Mouse (Mus musculus): Measurements from ENCODE around the gene Tekt5. TPM values are rescaled to one million over a fixed set of nuclear protein-coding genes. Genes with fewer than 3 reads are reported as not detected.

Gene Tekt5
- polyA plus RNA-seq, 1 experiment from 2014 or later: 1.6 TPM

- no peak for DNase-seq (ENCODE audit: low spot score)
Observed at GRCm38 (mm10) chr16:10337422-10338197, 57.7 kb downstream of the Tekt5 start.

DNA sequence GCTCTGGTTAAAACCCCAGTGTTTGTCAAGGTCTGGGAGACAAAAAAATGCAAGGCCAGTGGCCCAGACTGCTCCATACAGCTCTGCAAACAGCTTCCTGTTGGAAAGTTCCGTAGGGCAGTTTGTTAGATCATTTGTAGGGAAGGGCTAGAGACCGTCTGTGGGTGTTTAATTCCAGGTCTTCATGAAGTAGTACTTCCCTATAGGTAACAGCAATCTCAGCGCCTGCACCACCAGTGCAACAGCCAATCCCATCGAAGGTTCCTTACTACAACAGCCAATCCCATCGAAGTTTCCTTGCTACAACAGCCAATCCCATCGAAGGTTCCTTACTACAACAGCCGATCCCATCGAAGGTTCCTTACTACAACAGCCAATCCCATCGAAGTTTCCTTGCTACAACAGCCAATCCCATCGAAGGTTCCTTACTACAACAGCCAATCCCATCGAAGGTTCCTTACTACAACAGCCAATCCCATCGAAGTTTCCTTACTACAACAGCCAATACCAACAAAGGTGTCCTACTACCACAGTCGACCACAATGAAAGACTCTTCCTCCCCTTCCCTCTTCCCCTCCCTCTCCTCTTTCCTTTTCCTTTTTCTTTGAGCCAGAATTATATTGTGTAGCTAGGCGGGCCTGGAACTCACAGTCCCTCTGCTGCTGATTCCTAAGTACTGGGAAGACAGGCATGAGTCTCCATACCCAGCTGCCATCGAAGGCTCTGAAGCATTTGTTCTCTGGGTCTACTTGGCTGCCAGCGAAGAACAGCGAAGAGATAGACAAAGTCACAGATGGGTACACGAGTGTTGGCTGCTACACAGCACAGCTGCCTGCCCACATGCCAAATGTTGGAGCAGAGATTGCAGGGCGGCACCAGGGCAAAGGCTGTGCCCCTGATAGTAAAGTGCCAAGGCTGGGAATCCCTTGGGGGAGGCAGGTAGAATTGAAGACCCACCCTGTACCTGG, 58.6 kb downstream of the Tekt5 start:
- DNase-seq (ENCODE audit: low spot score): no peak

DNA sequence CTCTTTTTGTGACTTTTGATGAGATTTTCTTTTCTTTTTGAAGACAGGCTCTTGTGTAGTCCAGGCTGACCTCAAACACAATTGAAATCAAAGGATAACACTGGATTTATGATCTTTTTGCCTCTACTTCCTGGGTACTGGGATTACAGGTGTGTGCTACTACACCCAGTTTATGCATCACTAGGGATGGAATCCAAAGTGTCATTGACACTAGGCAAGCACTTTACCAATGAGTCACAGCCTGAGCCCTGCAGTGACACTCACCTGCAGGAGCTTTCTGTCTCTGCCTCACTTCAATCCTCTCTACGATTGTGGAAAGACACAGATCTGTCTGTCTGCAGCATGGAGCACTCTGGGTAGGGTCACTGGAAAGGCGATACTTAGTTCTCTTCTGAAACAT, 59.3 kb downstream of the Tekt5 start:
- no peak for DNase-seq (ENCODE audit: low spot score)

DNA sequence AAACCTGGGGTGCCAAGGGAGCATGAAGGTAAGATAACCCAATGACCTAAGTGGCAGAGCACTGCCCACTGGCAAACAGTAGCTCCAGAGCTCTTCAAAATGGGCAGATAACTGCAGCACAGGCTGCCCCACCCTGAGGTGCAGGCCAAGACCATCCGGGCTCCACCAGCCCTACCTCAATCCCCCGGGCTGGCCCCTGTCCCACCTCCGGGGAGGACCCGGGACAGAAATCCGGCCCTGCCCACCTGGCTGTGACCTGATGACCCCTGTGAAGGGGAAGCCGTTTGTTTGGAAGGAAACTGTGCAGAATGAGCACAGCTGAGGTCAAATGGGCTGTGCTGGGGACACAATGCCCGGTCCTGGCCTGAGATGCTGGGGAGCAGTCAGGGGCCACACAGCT, 62.6 kb downstream of the Tekt5 start:
- DNase-seq (ENCODE audit: low spot score): no peak

DNA sequence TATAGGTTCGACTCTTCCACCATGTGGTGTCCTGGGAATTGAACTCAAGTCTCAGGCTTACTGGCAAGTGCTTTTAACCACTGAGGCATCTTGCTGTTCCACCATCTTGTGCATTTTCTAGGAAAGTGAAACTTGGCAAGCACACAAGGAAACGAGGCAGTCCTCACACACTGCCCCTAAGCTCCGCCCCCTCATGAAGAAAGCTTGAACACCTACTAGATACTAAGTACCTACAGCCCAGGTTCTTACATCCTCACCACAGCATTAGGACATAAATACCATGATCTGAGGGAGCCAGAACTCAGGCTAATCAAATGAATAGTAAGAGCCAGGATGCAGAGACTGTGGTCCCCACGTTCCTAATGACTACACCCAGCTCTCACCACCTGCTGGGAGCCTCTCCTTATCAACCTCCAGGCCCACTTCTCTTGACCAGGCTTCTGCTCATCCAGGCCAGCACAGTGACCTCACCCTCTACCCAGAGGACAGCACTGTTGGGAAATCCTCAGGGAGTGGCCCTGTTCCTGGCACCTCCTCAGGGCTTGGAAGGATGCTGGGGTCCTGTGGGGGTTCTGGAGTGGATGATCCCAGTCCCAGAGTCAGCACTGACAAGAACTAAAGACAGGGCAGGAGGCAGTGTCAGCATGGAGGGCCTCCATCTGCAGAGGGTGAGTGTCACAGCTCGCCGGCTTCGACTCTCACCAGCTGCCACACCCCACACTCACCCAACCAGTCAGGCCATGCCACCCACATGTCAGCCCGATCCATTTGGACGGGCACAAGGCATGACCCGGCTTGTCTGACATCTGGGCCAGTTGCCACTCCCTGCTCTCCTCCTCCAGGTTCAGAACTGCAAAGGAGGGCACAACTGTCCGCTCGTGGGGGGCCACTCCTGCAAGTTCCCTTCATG, 64.4 kb downstream of the Tekt5 start:
- no peak for DNase-seq (ENCODE audit: low spot score)

DNA sequence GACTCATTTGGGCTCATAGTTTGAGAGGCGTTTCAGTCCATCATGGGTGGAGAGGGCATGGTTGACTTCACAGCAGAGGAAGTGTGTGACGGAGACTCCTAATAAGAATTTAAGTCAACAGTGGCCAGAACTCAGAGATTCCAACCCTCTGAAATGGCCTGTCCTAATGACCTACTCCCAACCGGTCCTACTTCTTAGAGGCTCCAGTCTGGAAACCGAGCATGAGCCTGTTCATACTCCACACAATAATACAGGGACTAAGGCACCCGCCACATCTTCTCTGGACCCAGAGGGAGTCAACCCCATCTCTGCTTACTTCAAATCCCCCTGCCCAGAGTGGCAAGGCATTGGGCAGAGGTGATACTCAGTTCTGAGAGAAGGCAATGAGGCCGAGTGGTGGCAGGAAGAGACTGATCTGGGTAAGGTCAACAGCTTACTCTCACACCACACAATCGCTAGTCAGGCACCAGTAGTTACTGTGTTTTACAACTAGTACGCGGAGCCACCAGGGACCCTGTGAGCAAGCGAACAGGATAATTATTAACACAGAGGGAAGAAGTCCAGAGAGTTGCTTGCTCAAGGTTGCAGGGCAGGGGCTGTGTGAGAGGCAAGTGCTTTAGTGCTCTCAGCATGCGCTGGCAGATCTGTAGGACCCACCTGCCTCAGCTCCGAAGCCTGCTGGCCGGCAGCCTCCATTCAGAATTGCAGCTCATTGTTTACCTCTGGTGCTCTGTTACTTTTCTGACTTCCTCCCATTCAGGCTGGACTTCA, 67.5 kb downstream of the Tekt5 start:
- DNase-seq (ENCODE audit: low spot score): no peak

DNA sequence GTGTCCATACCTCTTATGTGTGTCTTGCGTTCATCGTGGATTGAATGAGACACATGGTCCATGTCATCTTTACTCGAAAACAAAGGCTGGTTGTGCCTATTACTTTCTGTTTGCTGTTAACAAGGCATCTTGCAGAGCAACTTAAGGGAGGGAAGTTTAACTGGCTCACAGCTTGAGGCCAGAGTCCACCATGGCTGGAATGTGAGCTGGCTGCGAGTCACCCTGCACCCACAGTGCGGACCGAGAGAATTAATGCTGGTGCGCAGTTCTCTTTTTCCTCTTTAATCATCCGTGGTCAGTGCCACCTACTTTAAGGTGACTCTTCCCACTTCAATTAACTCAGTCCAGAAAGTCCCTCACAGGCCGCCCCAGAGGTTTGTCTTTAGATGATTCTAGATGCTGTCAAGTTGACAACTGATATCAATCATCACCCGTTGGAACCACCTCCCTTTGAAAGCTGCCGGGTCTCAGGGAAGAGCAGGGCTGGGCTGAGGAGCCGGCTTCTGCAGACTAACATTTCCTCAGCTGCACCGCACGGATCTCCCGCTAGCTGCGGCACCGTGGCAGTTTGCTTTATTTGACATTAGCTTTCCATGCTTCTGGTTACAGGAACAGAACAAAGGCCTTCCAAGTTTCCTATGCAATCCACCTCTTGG, 75.2 kb downstream of the Tekt5 start:
- no peak for DNase-seq (ENCODE audit: low spot score)

- no peak for DNase-seq (ENCODE audit: low spot score)
Observed at GRCm38 (mm10) chr16:10317197-10317544, 78.1 kb downstream of the Tekt5 start.

DNA sequence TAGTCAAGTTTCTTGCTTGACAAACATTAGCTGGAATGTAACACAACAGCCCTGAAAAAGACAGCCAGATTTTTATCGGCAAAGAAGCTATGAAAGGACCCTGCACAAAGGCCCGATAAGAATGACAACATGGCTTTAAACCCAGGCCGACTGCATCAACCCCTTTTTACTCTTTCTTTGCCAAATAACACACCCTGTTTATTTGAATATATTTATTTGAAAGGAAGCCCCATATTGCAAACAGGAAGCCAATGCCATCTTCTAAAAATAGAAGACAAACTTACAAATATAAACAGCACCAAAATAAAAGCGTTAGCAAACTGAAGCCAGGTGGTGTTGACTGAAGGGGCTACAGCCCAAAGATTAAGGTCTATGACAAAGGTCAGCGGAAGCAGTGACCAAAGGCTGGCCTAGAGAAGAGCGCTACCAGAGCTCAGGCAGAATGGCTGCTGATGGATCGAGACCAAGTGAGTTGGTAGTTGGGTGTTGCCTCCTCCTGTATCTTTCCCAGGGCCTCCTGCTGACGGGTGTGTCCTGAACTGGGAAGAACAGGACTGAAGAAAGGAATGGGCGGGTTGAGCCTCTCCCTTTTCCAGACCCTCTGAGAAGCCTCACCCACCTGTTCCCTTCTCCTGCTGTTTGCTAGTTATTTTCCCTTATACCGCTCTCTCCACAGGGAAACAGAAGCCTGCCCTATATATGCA, 78.6 kb downstream of the Tekt5 start:
- DNase-seq (ENCODE audit: low spot score): no peak

DNA sequence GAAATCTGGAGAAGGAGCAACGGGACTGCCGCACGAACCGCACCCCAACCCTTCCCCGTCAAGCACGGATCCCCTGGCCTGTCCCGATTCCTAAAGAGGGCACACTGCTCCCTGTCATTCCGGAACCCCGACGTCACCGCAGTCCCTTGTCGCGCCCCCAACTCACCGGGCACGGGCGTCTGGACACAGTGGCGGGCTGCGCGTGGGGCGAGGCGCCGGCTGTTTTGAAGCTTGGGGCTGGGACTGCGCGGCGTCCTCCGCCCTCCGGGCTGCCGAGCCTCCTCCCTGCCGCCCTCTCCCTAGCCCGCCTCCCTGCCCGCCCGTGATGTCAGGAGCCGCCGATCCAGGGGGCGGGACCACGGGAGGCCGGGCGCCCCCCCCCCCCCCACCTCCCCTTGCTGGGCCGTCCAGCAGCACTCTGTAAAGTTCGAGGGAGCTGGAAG, 81.6 kb downstream of the Tekt5 start, which contains the start of gene Emp2:
Gene Emp2 (minus strand): TSS at position 323 of the 443 bp plus-strand sequence.
- DNase-seq (ENCODE audit: low spot score): no peak

GRCm38 (mm10) chr16:10313226-10313625, 82.1 kb downstream of the Tekt5 start:
- no peak for DNase-seq (ENCODE audit: low spot score)

- no peak for DNase-seq (ENCODE audit: low spot score)
Observed at GRCm38 (mm10) chr16:10311989-10312388, 83.3 kb downstream of the Tekt5 start.

DNA sequence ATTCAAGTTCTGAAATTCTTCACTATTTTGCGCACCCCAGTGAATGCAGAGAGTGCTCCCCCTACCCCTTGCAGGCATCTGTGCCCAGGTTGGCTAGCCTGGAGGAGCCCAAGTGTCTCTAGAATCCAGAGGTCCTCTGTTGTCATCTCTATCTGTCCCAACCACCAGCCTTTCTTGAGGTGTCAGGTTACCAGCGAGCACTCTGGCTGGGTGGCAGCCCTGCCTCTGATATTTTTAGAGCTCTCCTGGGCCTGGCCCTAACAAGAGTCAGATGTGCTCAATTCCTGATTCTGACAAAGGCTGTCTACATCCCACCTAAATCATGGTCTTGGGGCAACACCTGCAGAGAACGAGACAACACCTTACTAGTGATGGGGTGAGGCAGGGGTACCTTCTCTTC, 84.2 kb downstream of the Tekt5 start:
- DNase-seq (ENCODE audit: low spot score): no peak

GRCm38 (mm10) chr16:10310507-10310906, 84.8 kb downstream of the Tekt5 start:
- no peak for DNase-seq (ENCODE audit: low spot score)

Other genes starting within 250 kb of the Tekt5 start
- 4.2 and 5.8 TPM in 2 replicates for gene Rpl39l, start 225.3 kb downstream of the Tekt5 start, polyA plus RNA-seq (2015; fragmentation: Nextera tagmentation; extraction: Ambion mirVana)
- gene Atf7ip2, start 202.8 kb downstream of the Tekt5 start, polyA plus RNA-seq (2015; fragmentation: Nextera tagmentation; extraction: Ambion mirVana): 0.23 and 0.29 TPM in 2 replicates
- 5.1 and 5.3 TPM in 2 replicates for gene Emp2, start 81.5 kb downstream of the Tekt5 start, polyA plus RNA-seq (2015; fragmentation: Nextera tagmentation; extraction: Ambion mirVana)
- gene Nubp1, start 16.5 kb upstream of the Tekt5 start, polyA plus RNA-seq (2015; fragmentation: Nextera tagmentation; extraction: Ambion mirVana): 87.5 and 87.9 TPM in 2 replicates
- gene Tvp23a, start 51.9 kb upstream of the Tekt5 start, polyA plus RNA-seq (2015; fragmentation: Nextera tagmentation; extraction: Ambion mirVana): 3.1 and 3.6 TPM in 2 replicates
- 21.1 and 22.6 TPM in 2 replicates for gene Ciita, start 84.6 kb upstream of the Tekt5 start, polyA plus RNA-seq (2015; fragmentation: Nextera tagmentation; extraction: Ambion mirVana)
- gene Dexi, start 147.6 kb upstream of the Tekt5 start, polyA plus RNA-seq (2015; fragmentation: Nextera tagmentation; extraction: Ambion mirVana): 27.0 and 35.2 TPM in 2 replicates
- gene Clec16a, start 149.8 kb upstream of the Tekt5 start, polyA plus RNA-seq (2015; fragmentation: Nextera tagmentation; extraction: Ambion mirVana): 38.5 and 50.7 TPM in 2 replicates